Mouse (Mus musculus): ENCODE results near the gene Prkca. TPM values are rescaled to one million over a fixed set of nuclear protein-coding genes. Genes with fewer than 3 reads are reported as not detected.
A peak's percentile ranks its signal among the peaks of the same experiment; 100 is the strongest.

The Prkca gene
- total RNA-seq, 1 experiment, result 8.4 TPM

DNA sequence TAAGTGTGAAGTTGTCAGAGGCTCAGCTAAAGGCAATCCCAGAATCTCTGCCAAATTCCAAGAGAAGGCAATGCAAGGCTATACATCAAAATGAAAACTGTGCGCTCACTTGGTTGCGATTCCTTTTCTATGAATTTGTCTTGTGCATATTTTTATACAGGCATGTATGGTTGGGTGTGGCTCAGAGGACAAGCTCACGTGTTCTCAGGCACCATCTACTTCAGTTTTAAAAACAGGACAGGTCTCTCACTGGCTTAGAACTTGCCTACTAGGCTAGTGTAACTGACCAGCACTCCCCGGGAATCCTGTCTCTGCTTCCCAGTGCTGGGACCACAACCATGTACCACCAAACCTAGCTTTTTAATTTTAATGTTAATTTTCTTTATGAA is 34.6 kb upstream of the Prkca start:
- in situ Hi-C loops (cut with MboI; ENCODE audit: low sequenced_read_pairs in 2 of 2, unreplicated experiment in 2 of 2), result loop anchor here (10.0 to 25.0 kb wide), 4 partner anchors 254 to 516 kb away; no protein-coding TSS in a partner anchor
- H3K4me3 ChIP-seq (ENCODE audit: insufficient read depth in 1 of 2, low read depth in 1 of 2, low read length in 2 of 2, poor library complexity in 1 of 2, severe bottlenecking in 1 of 2), result no peak overlapping the region
- TF ChIP-seq ZC3H11A (IDR thresholded peaks at IDR 0.05; ENCODE audit: borderline replicate concordance, low read depth, low read length) (no peak), CHD2 (IDR thresholded peaks at IDR 0.05; ENCODE audit: low read depth, low read length) (no peak), ZNF384 (IDR thresholded peaks at IDR 0.05; ENCODE audit: low read depth, low read length) (no peak), HCFC1 (IDR thresholded peaks at IDR 0.05; ENCODE audit: borderline replicate concordance, insufficient read depth, low read length) (no peak), MAFK (IDR thresholded peaks at IDR 0.05; ENCODE audit: insufficient read depth, low read depth, low read length) (no peak)
- H3K4me1 ChIP-seq (ENCODE audit: control insufficient read depth in 2 of 2, insufficient read depth in 2 of 2, low read length in 2 of 2, poor library complexity in 1 of 2), result no peaks in the 10 kb centered on the region
- H3K27ac ChIP-seq (ENCODE audit: insufficient read depth, low read depth, low read length, poor library complexity, severe bottlenecking), result no peak overlapping the region
- H3K36me3 ChIP-seq (ENCODE audit: control insufficient read depth, insufficient read depth, low read length, poor library complexity, severe bottlenecking), result no peaks in the 10 kb centered on the region
- H3K9me3 ChIP-seq (ENCODE audit: control insufficient read depth, insufficient read depth, low read depth, low read length), result no peaks in the 10 kb centered on the region
- H3K9ac ChIP-seq (ENCODE audit: insufficient read depth, low read depth, low read length, poor library complexity, severe bottlenecking), result no peak overlapping the region
- DNase-seq (ENCODE audit: low read depth, low spot score), result no peak

DNA sequence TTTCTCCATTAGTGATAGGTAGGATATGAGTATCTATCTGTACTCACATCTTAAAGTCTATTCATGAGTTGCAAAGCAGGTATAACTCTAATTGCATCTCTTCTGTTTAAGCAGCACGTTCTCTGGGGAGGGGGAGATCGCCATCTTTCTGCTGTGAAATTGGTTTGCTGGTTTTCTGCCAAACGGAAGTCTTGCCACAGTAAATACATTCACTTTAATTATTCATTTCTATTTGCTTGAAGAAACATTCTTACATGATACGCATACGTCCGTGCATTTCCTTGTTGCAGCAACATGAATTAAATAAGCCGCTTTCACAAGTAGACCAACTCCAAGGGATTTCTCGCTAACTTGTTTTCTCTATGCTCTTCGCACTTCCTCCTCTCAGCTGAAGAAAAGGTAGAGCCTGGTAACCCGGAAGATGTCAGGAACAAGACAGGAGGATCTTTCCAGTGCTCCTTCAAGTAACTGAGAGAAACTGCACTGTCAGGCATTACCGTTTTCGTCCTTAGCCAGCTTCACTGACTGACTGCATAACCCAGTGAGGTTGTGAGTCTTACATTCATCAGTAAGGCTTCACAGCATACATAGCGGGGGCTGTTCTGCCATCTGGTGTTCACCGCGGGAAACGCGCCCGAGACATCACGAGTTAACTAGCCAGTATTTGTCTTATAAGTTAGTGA is 34.1 kb upstream of the Prkca start:
- no peak for TF ChIP-seq CHD2 (IDR thresholded peaks at IDR 0.05; ENCODE audit: low read depth, low read length)
- TF ChIP-seq ZC3H11A (IDR thresholded peaks at IDR 0.05; ENCODE audit: borderline replicate concordance, low read depth, low read length), result peak; percentile 92; the same call in 1 of the 2 replicates
- no peak for TF ChIP-seq HCFC1 (IDR thresholded peaks at IDR 0.05; ENCODE audit: borderline replicate concordance, insufficient read depth, low read length)
- no peak for TF ChIP-seq MAFK (IDR thresholded peaks at IDR 0.05; ENCODE audit: insufficient read depth, low read depth, low read length)
- TF ChIP-seq ZNF384 (IDR thresholded peaks at IDR 0.05; ENCODE audit: low read depth, low read length), result no peak
- Histone ChIP-seq H3K9me3 (ENCODE audit: control insufficient read depth, insufficient read depth, low read depth, low read length) (no peaks in the 10 kb centered on the region), H3K9ac (ENCODE audit: insufficient read depth, low read depth, low read length, poor library complexity, severe bottlenecking) (no peak overlapping the region), H3K36me3 (ENCODE audit: control insufficient read depth, insufficient read depth, low read length, poor library complexity, severe bottlenecking) (no peaks in the 10 kb centered on the region), H3K4me1 (ENCODE audit: control insufficient read depth in 2 of 2, insufficient read depth in 2 of 2, low read length in 2 of 2, poor library complexity in 1 of 2) (no peaks in the 10 kb centered on the region), H3K27ac (ENCODE audit: insufficient read depth, low read depth, low read length, poor library complexity, severe bottlenecking) (no peak overlapping the region), H3K4me3 (ENCODE audit: insufficient read depth in 1 of 2, low read depth in 1 of 2, low read length in 2 of 2, poor library complexity in 1 of 2, severe bottlenecking in 1 of 2) (no peak overlapping the region)
- in situ Hi-C loops (cut with MboI; ENCODE audit: low sequenced_read_pairs in 2 of 2, unreplicated experiment in 2 of 2), result loop anchor here (10.0 to 25.0 kb wide), 4 partner anchors 253 to 516 kb away; no protein-coding TSS in a partner anchor
- DNase-seq (ENCODE audit: low read depth, low spot score), result peak; percentile 77

DNA sequence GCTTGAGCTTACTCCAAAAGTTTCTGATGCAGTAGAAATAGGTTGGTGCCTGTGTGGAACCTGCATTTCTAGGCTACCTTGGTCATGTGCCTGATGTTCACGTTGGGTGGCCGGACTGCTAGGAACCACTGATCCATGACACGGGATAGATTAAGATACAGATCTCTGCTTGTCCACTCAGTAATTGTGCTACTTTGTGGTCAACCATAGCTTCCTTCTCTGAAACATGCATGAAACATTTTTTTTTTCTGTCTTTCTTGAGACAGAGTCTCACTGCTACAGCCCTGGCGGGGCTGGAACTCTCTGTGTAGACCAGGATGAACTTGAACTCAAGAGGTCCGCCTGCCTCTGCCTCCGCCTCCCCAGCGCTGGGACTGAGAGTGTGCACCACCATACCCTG is 33.1 kb upstream of the Prkca start:
- DNase-seq (ENCODE audit: low read depth, low spot score), result no peak
- in situ Hi-C loops (cut with MboI; ENCODE audit: low sequenced_read_pairs in 2 of 2, unreplicated experiment in 2 of 2), result loop anchor here (10.0 to 25.0 kb wide), 4 partner anchors 252 to 515 kb away; no protein-coding TSS in a partner anchor
- no peak overlapping the region for H3K9ac ChIP-seq (ENCODE audit: insufficient read depth, low read depth, low read length, poor library complexity, severe bottlenecking)
- TF ChIP-seq CHD2 (IDR thresholded peaks at IDR 0.05; ENCODE audit: low read depth, low read length) (no peak), HCFC1 (IDR thresholded peaks at IDR 0.05; ENCODE audit: borderline replicate concordance, insufficient read depth, low read length) (no peak), MAFK (IDR thresholded peaks at IDR 0.05; ENCODE audit: insufficient read depth, low read depth, low read length) (no peak), ZC3H11A (IDR thresholded peaks at IDR 0.05; ENCODE audit: borderline replicate concordance, low read depth, low read length) (no peak), ZNF384 (IDR thresholded peaks at IDR 0.05; ENCODE audit: low read depth, low read length) (no peak)
- no peaks in the 10 kb centered on the region for H3K36me3 ChIP-seq (ENCODE audit: control insufficient read depth, insufficient read depth, low read length, poor library complexity, severe bottlenecking)
- no peak overlapping the region for H3K27ac ChIP-seq (ENCODE audit: insufficient read depth, low read depth, low read length, poor library complexity, severe bottlenecking)
- no peaks in the 10 kb centered on the region for H3K4me1 ChIP-seq (ENCODE audit: control insufficient read depth in 2 of 2, insufficient read depth in 2 of 2, low read length in 2 of 2, poor library complexity in 1 of 2)
- H3K4me3 ChIP-seq (ENCODE audit: insufficient read depth in 1 of 2, low read depth in 1 of 2, low read length in 2 of 2, poor library complexity in 1 of 2, severe bottlenecking in 1 of 2), result no peak overlapping the region
- no peaks in the 10 kb centered on the region for H3K9me3 ChIP-seq (ENCODE audit: control insufficient read depth, insufficient read depth, low read depth, low read length)

GRCm38 (mm10) chr11:108367046-108367445 is 23.3 kb upstream of the Prkca start:
- Histone ChIP-seq H3K4me3 (ENCODE audit: insufficient read depth in 1 of 2, low read depth in 1 of 2, low read length in 2 of 2, poor library complexity in 1 of 2, severe bottlenecking in 1 of 2) (no peak overlapping the region), H3K4me1 (ENCODE audit: control insufficient read depth in 2 of 2, insufficient read depth in 2 of 2, low read length in 2 of 2, poor library complexity in 1 of 2) (peaks cover 0 to 3% of the 10 kb centered on the region in 2 experiments; a peak in 3 of 4 replicates), H3K9ac (ENCODE audit: insufficient read depth, low read depth, low read length, poor library complexity, severe bottlenecking) (no peak overlapping the region), H3K27ac (ENCODE audit: insufficient read depth, low read depth, low read length, poor library complexity, severe bottlenecking) (no peak overlapping the region), H3K9me3 (ENCODE audit: control insufficient read depth, insufficient read depth, low read depth, low read length) (no peaks in the 10 kb centered on the region), H3K36me3 (ENCODE audit: control insufficient read depth, insufficient read depth, low read length, poor library complexity, severe bottlenecking) (no peaks in the 10 kb centered on the region)
- in situ Hi-C loops (cut with MboI; ENCODE audit: low sequenced_read_pairs in 2 of 2, unreplicated experiment in 2 of 2), result no loop called here
- DNase-seq (ENCODE audit: low read depth, low spot score), result no peak
- no peak for TF ChIP-seq MAFK (IDR thresholded peaks at IDR 0.05; ENCODE audit: insufficient read depth, low read depth, low read length)
- no peak for TF ChIP-seq CHD2 (IDR thresholded peaks at IDR 0.05; ENCODE audit: low read depth, low read length)
- no peak for TF ChIP-seq ZNF384 (IDR thresholded peaks at IDR 0.05; ENCODE audit: low read depth, low read length)
